8 mouse cellular contexts compared by ENCODE assay signal in the genomic region with DNA sequence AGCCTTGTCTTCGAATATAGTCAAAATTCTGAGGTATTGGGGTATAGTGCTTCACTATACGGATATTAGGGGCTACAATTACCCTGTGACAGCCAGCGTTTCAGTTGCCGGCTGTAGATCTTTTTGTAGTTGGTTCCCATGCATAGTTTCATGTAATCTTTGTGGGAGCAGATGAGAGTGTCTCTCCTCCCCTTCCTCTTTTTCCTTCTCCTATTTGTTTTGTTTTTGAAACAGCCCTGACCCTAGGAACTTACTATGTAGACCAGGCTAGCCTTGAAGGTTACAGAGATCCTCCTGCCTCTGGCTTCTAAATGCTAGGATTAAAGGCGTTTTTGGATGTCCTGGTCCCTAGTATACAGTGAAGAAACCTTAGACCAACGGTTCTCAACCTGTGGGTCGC. TPM values are rescaled to one million over a fixed set of nuclear protein-coding genes. Genes with fewer than 3 reads are reported as not detected.
DNase-seq lines count a peak whose midpoint lies in the region; ATAC-seq and TF ChIP-seq lines count a peak whose summit lies in the region.

No protein-coding gene starts in this region.

- ATAC-seq in hindbrain, embryonic 11.5 days (ENCODE audit: low FRiP score), result no peak
- ATAC-seq in forebrain, embryonic 11.5 days (replicated peaks; ENCODE audit: low FRiP score), result no peak
- ATAC-seq in intestine, postnatal 0 days, result no peak
- ATAC-seq in monocyte, adult 5-6 weeks (replicated peaks; ENCODE audit: insufficient number of reproducible peaks, low FRiP score, low TSS enrichment, poor library complexity, severe bottlenecking), result 0 out of 2 replicates have a peak, but pooled peaks have one; percentile 12
- no peak for ATAC-seq in inflammation-experienced regulatory T-cells, adult 6 months

- no peak overlapping the region for H3K4me2 ChIP-seq in hindbrain, embryonic 11.5 days (replicated peaks; ENCODE audit: low read depth, low read length)
- H3K4me2 ChIP-seq in forebrain, embryonic 11.5 days (ENCODE audit: low read depth, low read length, severe bottlenecking), result peak overlapping the region; percentile 88; the same call in 1 of the 2 replicates
- H3K4me2 ChIP-seq in intestine, postnatal 0 days (replicated peaks; ENCODE audit: low read depth), result 0 out of 2 replicates have a peak overlapping the region, but pooled peaks have one; percentile 81

- no peak for TF ChIP-seq CTCF in intestine, postnatal 0 days (IDR thresholded peaks at IDR 0.05; ENCODE audit: low read depth)

- H3K9me3 ChIP-seq in hindbrain, embryonic 10.5 days, result no peaks in the 10 kb centered on the region
- no peaks in the 10 kb centered on the region for H3K9me3 ChIP-seq in hindbrain, embryonic 11.5 days (ENCODE audit: control insufficient read depth, low read length)
- no peaks in the 10 kb centered on the region for H3K9me3 ChIP-seq in forebrain, embryonic 11.5 days (ENCODE audit: control insufficient read depth, low read length)
- no peaks in the 10 kb centered on the region for H3K9me3 ChIP-seq in intestine, postnatal 0 days (ENCODE audit: control insufficient read depth)

- peak overlapping the region; percentile 82; the same call in 1 of the 2 replicates for H3K27ac ChIP-seq in hindbrain, embryonic 10.5 days
- H3K27ac ChIP-seq in hindbrain, embryonic 11.5 days (ENCODE audit: low read depth, low read length), result no peak overlapping the region
- H3K27ac ChIP-seq in forebrain, embryonic 11.5 days (ENCODE audit: low read depth, low read length), result no peak overlapping the region
- no peak overlapping the region for H3K27ac ChIP-seq in intestine, postnatal 0 days (ENCODE audit: low read depth, low read length)

- H3K9ac ChIP-seq in hindbrain, embryonic 11.5 days (ENCODE audit: low read depth, low read length), result no peak overlapping the region
- no peak overlapping the region for H3K9ac ChIP-seq in forebrain, embryonic 11.5 days (ENCODE audit: low read length)
- no peak overlapping the region for H3K9ac ChIP-seq in intestine, postnatal 0 days (ENCODE audit: low read depth, low read length)

- peaks cover 18% of the 10 kb centered on the region for H3K4me1 ChIP-seq in hindbrain, embryonic 10.5 days (replicated peaks)
- H3K4me1 ChIP-seq in hindbrain, embryonic 11.5 days (replicated peaks; ENCODE audit: control insufficient read depth, insufficient read depth, low read length), result peaks cover 3% of the 10 kb centered on the region; the same call in 1 of the 2 replicates
- 0 out of 2 replicates have a peak, but pooled peaks cover 3% of the 10 kb centered on the region for H3K4me1 ChIP-seq in forebrain, embryonic 11.5 days (replicated peaks; ENCODE audit: control insufficient read depth, insufficient read depth, low read length)
- no peaks in the 10 kb centered on the region for H3K4me1 ChIP-seq in intestine, postnatal 0 days (replicated peaks; ENCODE audit: control insufficient read depth, insufficient read depth, low read length)

- intact Hi-C loops in gastrocnemius, postnatal 14 days (cut with DNase I; ENCODE audit: low total_unique reads), result no loop called here

- H3K4me3 ChIP-seq in hindbrain, embryonic 10.5 days, result peak overlapping the region; percentile 88; the same call in 1 of the 2 replicates
- no peak overlapping the region for H3K4me3 ChIP-seq in hindbrain, embryonic 11.5 days (ENCODE audit: low read depth, low read length)
- no peak overlapping the region for H3K4me3 ChIP-seq in forebrain, embryonic 11.5 days (ENCODE audit: low read depth, low read length)
- no peak overlapping the region for H3K4me3 ChIP-seq in intestine, postnatal 0 days (ENCODE audit: low read depth, low read length)

- peaks cover 28% of the 10 kb centered on the region for H3K36me3 ChIP-seq in hindbrain, embryonic 10.5 days
- H3K36me3 ChIP-seq in hindbrain, embryonic 11.5 days (ENCODE audit: control insufficient read depth, insufficient read depth, low read length), result peaks cover 9% of the 10 kb centered on the region
- peaks cover 7% of the 10 kb centered on the region; the same call in 1 of the 2 replicates for H3K36me3 ChIP-seq in forebrain, embryonic 11.5 days (ENCODE audit: control insufficient read depth, insufficient read depth, low read length)
- H3K36me3 ChIP-seq in intestine, postnatal 0 days (ENCODE audit: control insufficient read depth, insufficient read depth), result peaks cover 17% of the 10 kb centered on the region

- H3K27me3 ChIP-seq in hindbrain, embryonic 10.5 days (ENCODE audit: insufficient read depth, poor library complexity, severe bottlenecking), result no peaks in the 10 kb centered on the region
- H3K27me3 ChIP-seq in hindbrain, embryonic 11.5 days (ENCODE audit: control insufficient read depth, insufficient read depth, low read length), result no peaks in the 10 kb centered on the region
- no peaks in the 10 kb centered on the region for H3K27me3 ChIP-seq in forebrain, embryonic 11.5 days (ENCODE audit: control insufficient read depth, insufficient read depth, low read length)
- no peaks in the 10 kb centered on the region for H3K27me3 ChIP-seq in intestine, postnatal 0 days (replicated peaks; ENCODE audit: control insufficient read depth, insufficient read depth, low read length)

- WGBS in hindbrain, embryonic 10.5 days, result 85% methylated on average over 7 of the region's 7 CpGs
- 82% methylated on average over 7 of the region's 7 CpGs for WGBS in hindbrain, embryonic 11.5 days
- WGBS in forebrain, embryonic 11.5 days, result 85% methylated on average over 7 of the region's 7 CpGs
- WGBS in intestine, postnatal 0 days, result 79% methylated on average over 7 of the region's 7 CpGs

- no peak for DNase-seq in hindbrain, embryonic 10.5 days (ENCODE audit: low spot score)
- DNase-seq in hindbrain, embryonic 11.5 days (ENCODE audit: low spot score), result no peak
- DNase-seq in forebrain, embryonic 11.5 days (ENCODE audit: low spot score), result no peak
- DNase-seq in embryo, embryonic 11 days, result no peak
- DNase-seq in gastrocnemius, postnatal 14 days, result no peak

RNA-seq across cellular contexts. Expression of gene Znhit6, which starts 0.7 kb away (rescaled TPM):
- 32.7 and 43.3 TPM in 2 replicates for polyA plus RNA-seq in hindbrain, embryonic 10.5 days (2016; fragmentation: Nextera tagmentation; extraction: Ambion mirVana)
- 39.5 and 43.0 TPM in 2 replicates for polyA plus RNA-seq in hindbrain, embryonic 11.5 days (2014; fragmentation: Nextera tagmentation; extraction: Ambion mirVana)
- 39.3 and 40.3 TPM in 2 replicates for polyA plus RNA-seq in forebrain, embryonic 11.5 days (2014; fragmentation: Nextera tagmentation; extraction: Ambion mirVana)
- 13.1 and 15.9 TPM in 2 replicates for polyA plus RNA-seq in intestine, postnatal 0 days (2015; fragmentation: Nextera tagmentation; extraction: Ambion mirVana)
- total RNA-seq in monocyte, adult 5-6 weeks (2017), result 3.6 to 17.7 TPM (median 11.7 TPM) in 3 replicates
- polyA plus RNA-seq in inflammation-experienced regulatory T-cells, adult 6 months (2017; shearing (Covaris generic)), result 10 to 100 TPM; 26.9 to 36.4 (median 34.4) TPM
- total RNA-seq in gastrocnemius, postnatal 14 days (2021), result 10 to 100 TPM; 10.4 to 11.8 TPM
